Mouse (Mus musculus) thymus, postnatal 36 days (tissue): ENCODE measurements around the gene Cmc4.

Experiments used
- DNase-seq, 2 experiments: peaks; one replicate each; pipeline ENCODE4 v3.0.0; 2022; ENCODE audit warnings: mixed read lengths in 2 of 2

Cmc4 gene

DNA sequence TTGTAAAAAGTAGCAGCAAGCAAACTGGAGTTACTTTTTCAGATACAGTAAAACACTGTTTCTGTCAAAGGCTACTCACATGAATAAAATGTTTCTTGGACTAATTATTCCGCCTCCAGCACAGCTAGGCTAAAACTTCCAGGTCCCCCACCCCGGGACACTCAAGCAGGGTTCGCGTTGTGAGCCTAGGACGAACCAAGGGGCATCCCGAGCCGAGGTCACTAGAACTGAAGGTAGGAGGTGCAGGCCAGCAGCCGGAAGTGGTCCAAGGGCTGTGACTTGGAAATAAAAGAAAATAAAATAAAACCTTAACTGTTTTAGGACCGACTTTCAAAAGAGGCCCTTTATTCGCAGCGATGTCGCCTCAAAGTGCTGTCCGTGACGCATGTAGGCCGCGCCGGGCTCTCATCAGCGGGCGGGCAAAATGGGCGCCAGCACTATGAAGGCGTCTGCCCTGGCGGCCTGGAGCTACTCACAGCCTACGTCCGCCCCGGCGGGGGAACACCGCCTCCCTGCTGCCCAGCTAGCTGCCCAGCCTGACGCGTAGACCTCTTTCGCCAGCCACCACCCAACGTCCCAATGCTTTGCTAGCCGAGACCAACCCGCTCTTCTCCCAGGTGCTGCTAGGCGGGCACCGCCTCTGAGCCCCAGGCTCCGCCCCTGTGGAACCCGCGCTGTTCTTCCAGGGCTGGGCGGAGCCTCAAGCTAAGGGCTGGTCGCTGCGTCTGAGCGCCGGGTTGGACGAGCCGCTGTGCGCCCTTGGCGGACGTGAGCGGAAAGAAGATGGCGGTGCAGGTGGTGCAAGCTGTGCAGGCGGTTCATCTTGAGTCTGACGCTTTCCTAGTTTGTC lies at the start of gene Cmc4, which contains the start of the genes Mtcp1 and Brcc3:
Gene Cmc4 (minus strand): TSS at position 649 of the 850 bp plus-strand sequence.
Gene Mtcp1 (minus strand): TSS at position 653 of the 850 bp plus-strand sequence.
Gene Brcc3 (plus strand): TSS at position 693 of the 850 bp plus-strand sequence.
- DNase-seq, result peak; percentile 83 to 91

DNA sequence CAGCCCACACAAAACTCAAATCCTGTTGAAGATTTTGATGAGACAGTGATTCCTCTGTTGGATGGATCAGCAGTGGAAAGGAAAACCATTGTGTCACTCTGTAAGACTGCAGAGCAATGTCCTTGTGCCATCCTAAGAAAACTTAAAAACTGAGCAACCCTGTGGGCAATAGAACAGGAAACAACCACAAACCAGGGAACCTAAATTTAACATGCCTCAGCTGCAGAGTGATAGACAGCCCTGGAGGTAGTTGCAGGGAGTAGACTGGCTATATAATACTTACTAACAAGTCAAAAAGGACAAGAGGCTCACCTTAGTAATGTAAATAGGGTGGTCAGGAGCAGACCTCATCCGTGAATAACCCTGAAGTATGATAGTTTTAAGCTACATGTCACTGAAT lies 38.2 kb upstream of the Cmc4 start:
- no peak for DNase-seq

DNA sequence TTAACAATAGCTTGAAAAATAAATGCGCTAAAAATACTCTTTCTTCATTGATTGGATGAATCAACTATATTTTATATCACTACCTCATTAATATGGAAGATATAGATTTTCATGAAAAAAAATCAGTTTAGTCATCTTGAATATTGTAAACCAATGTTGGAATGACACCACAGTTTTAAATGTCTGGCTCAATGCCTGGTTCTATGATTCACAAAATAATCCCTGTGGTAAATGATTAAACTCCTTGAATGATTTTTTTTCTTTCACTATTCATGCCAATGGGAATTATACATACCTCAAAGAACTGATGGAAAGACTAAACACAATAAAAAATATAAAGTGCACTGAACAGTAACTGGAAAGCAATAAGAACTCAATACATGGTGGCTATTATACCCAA lies 6.7 kb downstream of the Cmc4 start:
- no peak for DNase-seq

DNA sequence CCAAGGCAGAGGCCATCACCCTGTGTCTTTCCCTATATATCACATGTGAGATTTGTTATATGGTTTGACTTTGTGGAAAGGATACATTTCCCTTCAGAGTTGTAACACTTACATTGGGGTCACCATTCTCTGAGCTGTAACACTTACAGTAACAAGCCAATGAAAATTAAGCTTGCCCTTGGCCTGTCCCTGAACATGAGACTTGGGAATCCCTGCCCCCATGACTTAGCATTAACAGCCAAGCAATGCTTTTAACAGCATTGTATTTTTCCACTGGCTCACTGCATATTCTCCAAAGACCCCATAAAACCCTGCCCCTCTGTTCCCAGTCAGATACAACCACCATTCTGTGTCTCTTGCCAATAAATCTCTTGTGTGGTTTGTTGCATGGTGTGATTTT lies 13.0 kb downstream of the Cmc4 start:
- no peak for DNase-seq

DNA sequence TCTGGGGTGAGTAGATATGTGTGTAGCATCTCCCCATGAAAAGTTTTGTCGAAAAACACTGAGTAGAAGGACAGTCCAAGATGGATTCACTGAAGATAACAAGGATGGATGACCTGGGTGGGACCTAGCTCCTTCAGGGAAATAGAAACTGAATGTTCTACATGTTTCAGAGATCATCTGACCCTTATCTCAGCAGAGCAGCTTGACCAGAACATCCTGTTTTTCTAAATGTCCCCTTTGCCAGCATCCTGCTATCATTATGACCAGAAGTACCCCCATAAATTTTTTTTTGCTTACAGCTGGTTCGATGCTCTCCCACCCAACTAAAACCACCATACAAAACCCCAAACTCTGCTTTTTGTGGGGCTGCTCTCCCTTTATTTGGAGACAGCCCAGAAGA lies 13.7 kb downstream of the Cmc4 start:
- no peak for DNase-seq

DNA sequence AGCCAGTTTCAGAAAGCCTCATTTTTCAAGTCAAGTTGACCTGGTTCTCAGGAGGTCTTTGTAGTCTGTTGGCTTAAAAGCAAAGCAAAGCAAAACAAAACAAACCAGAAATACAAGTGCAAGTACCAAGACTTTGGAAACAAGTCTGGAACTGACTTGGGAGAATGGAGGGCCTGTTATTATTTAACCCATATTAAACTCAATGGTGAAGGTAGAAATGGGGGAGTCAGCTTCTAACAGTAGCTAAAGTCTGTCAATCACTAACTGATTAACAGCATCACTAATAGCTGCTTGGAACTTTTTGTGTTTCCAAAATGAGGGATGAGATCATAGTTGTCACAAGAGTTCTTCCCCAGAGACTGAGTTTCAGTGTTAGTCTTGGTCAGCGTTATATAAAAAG lies 16.9 kb downstream of the Cmc4 start:
- no peak for DNase-seq

DNA sequence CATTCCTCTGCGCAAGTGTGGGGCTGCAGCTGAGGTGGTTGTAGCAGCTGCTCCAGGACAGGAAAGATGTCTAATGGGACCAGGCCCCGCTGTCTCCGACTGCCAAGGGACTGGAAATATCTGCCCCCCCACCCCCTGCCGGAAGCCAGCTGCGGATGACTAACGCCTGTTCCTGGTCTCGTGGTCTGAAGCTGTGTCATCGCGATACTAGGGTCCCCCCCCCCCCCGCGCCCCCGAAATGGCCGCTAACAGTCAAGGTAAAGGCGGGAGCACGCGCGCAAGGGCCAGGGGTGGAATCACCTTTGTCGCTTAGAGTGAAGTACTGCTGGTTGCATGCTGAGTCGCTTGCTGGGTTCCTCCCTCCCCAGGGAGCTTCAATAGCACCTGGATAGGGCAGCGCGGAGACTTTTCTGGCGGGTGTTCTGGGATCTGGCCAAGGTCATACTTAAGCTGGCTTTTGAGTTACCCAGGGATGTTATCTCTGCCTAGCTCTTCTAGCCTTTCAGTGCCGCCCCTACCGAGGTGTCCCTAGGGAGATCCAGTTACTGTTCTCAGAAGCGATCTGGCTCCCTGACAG lies 34.1 kb downstream of the Cmc4 start, which contains the start of the genes Fundc2 and F8:
Gene Fundc2 (plus strand): TSS at position 205 of the 577 bp plus-strand sequence.
Gene F8 (minus strand): TSS at position 421 of the 577 bp plus-strand sequence.
- peak; percentile 66 to 77 for DNase-seq

DNA sequence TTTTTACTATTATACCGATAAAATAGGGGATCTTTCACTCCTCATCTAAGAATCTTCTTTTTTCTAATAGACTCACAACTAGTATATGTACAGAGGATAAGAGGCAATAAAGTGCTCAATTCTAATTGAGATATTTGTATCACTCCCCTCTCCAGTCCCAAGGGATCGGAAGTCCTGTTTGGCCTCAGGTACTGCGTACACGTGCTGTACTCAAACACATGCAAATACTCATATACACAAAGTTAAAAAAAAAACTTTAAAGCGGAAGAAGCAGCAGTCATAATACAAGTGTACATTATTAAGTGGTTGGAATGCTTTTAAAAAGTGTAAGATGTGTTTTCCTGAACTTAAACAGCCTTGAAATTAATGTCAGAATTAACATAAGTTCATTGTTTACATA lies 34.7 kb downstream of the Cmc4 start:
- DNase-seq, result no peak

DNA sequence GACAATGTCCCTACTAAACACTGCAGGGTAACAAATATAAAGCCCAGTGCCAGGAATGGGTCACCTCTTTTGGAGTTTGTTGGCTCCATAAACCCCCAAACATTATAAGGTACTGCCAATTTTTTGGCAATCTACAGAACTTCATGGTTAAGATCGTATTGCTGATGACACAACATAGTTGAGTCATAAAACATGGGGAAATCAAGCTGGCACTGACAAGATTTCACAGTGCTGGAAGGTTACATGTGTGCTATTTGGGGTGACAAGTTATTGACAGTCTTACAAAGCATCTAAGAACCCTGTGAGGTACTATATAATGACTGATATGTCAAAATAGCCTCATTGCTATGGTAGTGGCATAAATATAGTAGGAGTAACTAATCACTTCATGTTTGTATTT lies 35.2 kb downstream of the Cmc4 start:
- DNase-seq, result no peak

DNA sequence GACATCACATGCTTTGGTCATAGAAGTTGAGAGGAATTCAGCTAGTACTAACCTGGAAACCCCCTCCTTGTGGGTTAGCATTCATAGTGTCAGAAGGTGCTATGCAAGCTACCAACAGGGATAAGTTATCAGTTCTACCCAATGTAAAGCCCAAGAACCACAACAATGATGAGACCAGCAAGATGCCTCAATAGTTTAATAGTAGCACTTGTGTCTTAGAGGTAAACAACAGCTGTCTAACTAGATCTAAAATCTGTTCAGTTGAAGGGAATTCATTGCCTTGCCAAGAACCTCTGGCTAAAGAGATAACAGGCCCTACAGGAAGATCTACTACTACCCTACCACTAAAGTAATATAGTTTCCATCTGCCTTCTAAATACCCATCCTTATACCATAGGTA lies 39.6 kb downstream of the Cmc4 start:
- no peak for DNase-seq

DNA sequence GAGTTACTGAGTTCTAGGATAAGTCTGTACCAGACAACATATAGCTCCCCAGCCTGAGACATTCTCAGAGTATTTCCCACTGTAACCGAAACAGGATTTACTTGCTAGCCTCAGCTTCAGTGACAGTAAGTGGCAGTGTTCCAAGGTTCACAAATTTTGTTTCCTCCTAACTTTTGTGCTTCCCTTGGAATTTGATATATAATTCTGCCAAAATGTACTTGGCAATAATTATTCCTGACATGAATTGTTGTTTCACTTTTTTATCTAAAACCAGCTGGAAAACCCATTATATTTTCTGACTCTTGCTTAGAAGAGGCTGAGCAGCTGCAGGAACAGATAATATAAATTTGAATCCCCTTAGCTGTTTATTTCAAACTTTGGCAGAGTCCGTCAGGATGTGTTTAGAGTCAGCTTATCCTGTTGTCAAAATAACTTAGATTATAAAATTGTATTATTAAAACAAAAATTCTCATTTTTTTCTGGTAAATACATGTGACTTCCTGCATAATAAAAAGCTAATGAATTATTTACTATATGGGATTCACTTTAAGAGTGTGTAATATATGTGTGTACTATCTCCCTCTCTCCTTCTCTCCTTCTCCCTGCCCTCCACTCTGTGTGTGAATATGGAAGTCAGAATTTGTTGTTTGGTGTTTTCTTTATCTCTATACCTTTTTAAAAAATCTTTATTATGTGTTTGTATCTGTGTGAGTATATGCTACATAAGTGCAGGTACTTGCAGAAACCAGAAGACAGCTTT lies 43.5 kb downstream of the Cmc4 start:
- DNase-seq, result no peak

DNA sequence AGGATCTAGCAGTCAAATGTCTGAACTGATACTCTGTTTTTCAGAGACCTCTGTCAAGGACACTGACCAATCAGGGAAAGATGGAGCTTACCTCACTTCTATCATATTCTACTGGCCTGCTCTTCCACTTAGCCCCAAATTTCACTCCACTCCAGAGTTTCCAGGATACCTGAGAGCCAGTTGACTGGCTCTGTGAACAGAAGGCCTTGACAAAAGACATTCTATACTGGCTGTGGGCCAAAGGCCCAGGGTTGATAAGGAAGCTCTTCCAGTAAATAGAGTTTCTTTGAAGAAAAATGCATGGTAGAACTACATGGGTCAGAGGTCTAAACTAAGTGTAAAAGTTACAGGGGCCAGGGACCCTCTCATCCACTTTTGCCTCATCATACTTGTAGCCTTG lies 46.2 kb downstream of the Cmc4 start:
- DNase-seq, result no peak
